Mouse (Mus musculus) stomach, embryonic 15.5 days (tissue): ENCODE data around the gene Ctnnbl1. TPM values are rescaled to one million over a fixed set of nuclear protein-coding genes. Genes with fewer than 3 reads are reported as not detected.

Source experiments
- ATAC-seq: fragments of 200-750 bp; cut with Nextera tagmentation; 2 replicates; pipeline ENCODE4 v1.8.0; 2017; ENCODE audit warnings: low read depth, moderate number of reproducible peaks, moderate TSS enrichment; ENCODE audit not compliant: insufficient read depth, low FRiP score
- H3K27ac ChIP-seq: fragments of 300-500 bp; sonication (generic); 2 replicates; pipeline ENCODE4 v1.5.1; 2015; ENCODE audit warnings: mild to moderate bottlenecking, inconsistent platforms
- H3K27me3 ChIP-seq: fragments of 300-500 bp; sonication (generic); replicated peaks from 2 replicates; pipeline ENCODE4 v1.6.1; 2015; ENCODE audit warnings: inconsistent platforms
- H3K36me3 ChIP-seq: fragments of 300-500 bp; sonication (generic); 2 replicates; pipeline ENCODE4 v1.6.1; 2015; ENCODE audit warnings: inconsistent platforms
- H3K4me1 ChIP-seq: fragments of 300-500 bp; sonication (generic); 2 replicates; pipeline ENCODE4 v1.6.1; 2015; ENCODE audit warnings: inconsistent platforms
- H3K4me2 ChIP-seq: fragments of 300-500 bp; sonication (generic); 2 replicates; pipeline ENCODE4 v1.6.1; 2015; ENCODE audit warnings: mild to moderate bottlenecking, inconsistent platforms
- H3K4me3 ChIP-seq: fragments of 300-500 bp; sonication (generic); replicated peaks from 2 replicates; pipeline ENCODE4 v1.5.1; 2015; ENCODE audit warnings: inconsistent platforms
- H3K9ac ChIP-seq: fragments of 300-500 bp; sonication (generic); 2 replicates; pipeline ENCODE4 v1.6.1; 2015; ENCODE audit warnings: inconsistent platforms
- H3K9me3 ChIP-seq: fragments of 300-500 bp; sonication (generic); 2 replicates; pipeline ENCODE4 v1.6.1; 2016; ENCODE audit warnings: inconsistent platforms
- WGBS: fragments of 180-500 bp; shearing (Covaris S2); methylation state at CpG from one replicate; pipeline ENCODE4 v1.1.7; 2015; 5-methylcytosine and 5-hydroxymethylcytosine counted together
- polyA plus RNA-seq: library from polyadenylated mRNA; unstranded; fragments of >200 nt; fragmentation: Nextera tagmentation; extraction: Ambion mirVana; gene quantifications from 2 replicates; pipeline ENCODE4 v1.2.1, GENCODE M21; 2015

The Ctnnbl1 gene
- polyA plus RNA-seq, 1 experiment from 2014 or later, result 45.5 TPM

DNA sequence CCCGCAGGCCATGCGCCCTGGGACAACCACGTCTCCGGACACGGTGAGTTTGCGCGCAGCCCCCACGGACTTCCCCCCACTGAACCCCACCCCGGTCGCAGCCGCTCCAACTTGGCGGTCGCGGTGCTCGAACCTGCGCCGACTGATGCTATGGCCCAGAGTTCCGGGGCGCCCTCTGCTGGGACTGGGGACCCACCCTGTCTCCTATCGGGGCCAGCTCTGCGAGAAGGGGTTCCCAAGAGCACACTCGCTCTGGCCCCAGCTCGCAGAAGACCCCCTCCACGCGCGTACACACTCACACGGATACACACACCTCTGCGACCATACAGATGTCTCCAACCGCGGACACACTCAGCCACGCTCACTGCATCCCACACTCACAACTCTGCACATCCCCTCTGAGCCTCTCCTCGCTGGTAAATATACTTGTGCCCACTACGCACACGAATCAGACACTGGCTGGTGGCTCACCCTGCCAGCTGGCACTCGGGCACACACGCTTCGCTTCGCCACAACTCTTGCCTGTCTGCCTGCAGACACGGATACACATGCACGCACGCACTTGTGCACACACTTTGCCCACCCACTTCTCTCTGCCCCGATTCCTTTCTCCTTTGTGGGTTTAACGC, 177.8 kb downstream of the Ctnnbl1 start:
- peak overlapping the region; percentile 28 for H3K4me3 ChIP-seq
- ATAC-seq, result no peak
- H3K4me1 ChIP-seq, result peaks cover 9% of the 10 kb centered on the region
- H3K36me3 ChIP-seq, result no peaks in the 10 kb centered on the region
- H3K27me3 ChIP-seq, result peaks cover 47% of the 10 kb centered on the region
- no peak overlapping the region for H3K9ac ChIP-seq
- no peak overlapping the region for H3K27ac ChIP-seq
- 39% methylated on average over 43 of the region's 43 CpGs for WGBS
- H3K9me3 ChIP-seq, result no peaks in the 10 kb centered on the region
- peak overlapping the region; percentile 52 for H3K4me2 ChIP-seq

DNA sequence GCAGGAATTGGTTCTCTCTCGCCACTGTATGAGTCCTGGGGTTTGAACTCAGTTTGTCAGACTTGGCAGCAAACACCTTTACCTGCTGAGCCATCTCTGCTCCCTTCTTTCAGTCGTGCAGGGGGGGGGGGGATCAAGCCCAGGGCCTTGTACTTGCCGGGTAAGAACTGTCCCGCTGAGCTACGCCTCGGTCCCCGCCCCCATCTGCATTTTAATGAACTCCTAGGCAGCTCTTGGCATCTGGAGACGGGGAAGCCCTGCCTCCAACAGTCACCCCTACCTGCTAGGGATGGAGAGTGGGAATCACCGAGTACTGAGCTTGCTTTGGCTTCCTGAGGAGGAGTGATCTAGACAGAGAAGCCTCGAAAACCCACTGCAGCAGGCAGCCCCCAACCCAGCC, 181.3 kb downstream of the Ctnnbl1 start:
- Histone ChIP-seq H3K4me2 (no peak overlapping the region), H3K4me1 (peaks cover 9% of the 10 kb centered on the region), H3K36me3 (no peaks in the 10 kb centered on the region), H3K9ac (no peak overlapping the region), H3K4me3 (no peak overlapping the region), H3K27me3 (peaks cover 49% of the 10 kb centered on the region), H3K9me3 (no peaks in the 10 kb centered on the region), H3K27ac (no peak overlapping the region)
- ATAC-seq, result no peak
- WGBS, result 14% methylated on average over 10 of the region's 10 CpGs

DNA sequence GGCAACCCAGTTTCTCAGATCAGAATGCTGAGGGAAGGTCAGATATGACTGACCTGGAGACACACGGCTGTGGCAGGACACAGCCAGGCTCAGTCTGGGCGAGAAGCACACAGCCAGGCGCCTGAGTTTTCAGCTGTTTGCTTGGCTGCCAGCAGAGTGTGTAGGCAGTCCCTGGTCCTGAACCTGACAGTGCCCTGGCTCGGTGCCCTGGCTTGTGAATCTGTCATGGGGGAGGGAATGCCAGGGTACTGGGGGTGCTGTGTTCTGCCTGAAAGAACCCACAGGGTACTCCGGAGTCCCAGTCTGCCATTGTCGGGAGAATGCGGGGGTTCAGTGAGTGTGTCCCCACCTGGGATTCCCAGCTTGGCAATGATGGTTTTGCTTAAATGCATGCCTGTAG, 184.3 kb downstream of the Ctnnbl1 start:
- no peak overlapping the region for H3K27ac ChIP-seq
- no peak overlapping the region for H3K4me3 ChIP-seq
- no peak overlapping the region for H3K9ac ChIP-seq
- no peaks in the 10 kb centered on the region for H3K4me1 ChIP-seq
- H3K27me3 ChIP-seq, result peaks cover 19% of the 10 kb centered on the region
- H3K4me2 ChIP-seq, result no peak overlapping the region
- 57% methylated on average over 7 of the region's 7 CpGs for WGBS
- no peak for ATAC-seq
- no peaks in the 10 kb centered on the region for H3K9me3 ChIP-seq
- H3K36me3 ChIP-seq, result no peaks in the 10 kb centered on the region

DNA sequence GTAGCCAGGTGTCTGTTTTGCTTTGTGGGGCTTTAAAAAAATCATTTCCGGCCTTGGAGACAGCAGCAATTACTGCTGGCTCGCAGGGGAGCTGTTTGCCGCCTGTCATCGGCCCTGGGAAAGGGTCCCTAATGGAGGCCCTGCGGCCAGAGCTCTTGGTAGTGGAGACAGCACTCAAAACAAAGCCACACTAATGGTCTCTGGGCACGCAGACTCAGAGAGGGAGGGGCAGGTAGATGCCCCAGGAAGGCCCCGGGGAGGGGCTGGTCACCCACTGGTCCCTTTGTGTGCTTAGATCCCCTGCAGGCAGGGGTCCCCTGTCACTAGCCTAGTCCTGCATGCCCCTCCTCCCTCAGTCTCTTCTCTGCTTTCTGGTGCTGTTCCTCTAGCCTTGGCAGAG, 186.2 kb downstream of the Ctnnbl1 start:
- Histone ChIP-seq H3K4me3 (no peak overlapping the region), H3K4me1 (no peaks in the 10 kb centered on the region), H3K9me3 (no peaks in the 10 kb centered on the region), H3K4me2 (no peak overlapping the region), H3K27me3 (peaks cover 6% of the 10 kb centered on the region), H3K9ac (no peak overlapping the region), H3K36me3 (no peaks in the 10 kb centered on the region), H3K27ac (no peak overlapping the region)
- ATAC-seq, result no peak
- 2% methylated on average over 7 of the region's 7 CpGs for WGBS

DNA sequence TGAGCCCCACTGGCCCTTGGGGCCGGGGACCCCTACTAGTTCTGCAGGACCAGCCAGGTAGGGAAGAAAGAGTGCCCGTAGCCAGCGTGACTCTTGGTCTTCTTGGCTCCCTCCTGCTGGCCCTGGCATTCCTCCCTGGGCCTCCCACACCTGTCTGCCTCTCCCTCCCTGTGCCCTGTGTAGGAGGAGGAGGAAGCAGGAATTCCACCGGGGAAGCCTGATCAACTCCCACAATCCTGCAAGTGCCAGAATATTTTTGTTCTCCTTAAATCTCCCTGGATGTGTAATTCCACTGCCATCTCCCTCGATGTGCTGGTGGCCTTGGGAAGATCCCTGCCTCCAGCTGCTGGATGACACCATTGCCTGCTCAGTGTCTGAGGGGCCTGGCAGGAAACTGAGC, 187.3 kb downstream of the Ctnnbl1 start:
- WGBS, result 55% methylated on average over 5 of the region's 5 CpGs
- no peak for ATAC-seq

DNA sequence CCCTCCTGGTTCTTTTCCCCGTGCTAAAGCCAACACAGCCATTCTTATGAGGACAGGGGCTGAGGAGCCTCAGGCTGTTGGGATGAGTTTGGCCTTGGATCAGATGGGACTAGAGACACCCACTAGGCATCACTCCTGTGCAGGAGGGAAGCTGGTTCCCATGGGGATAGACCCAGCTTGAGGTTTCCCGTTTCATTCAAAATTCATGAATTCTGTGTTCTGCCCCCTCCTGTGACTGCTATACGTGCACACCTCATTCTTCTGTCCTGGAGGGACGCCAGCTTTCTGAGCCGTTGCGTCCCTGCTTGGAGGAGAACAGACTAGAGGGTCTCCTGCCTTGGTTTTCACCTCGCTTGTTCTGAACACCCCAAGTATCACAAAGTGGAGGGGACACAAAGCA, 189.3 kb downstream of the Ctnnbl1 start:
- Histone ChIP-seq H3K4me1 (no peaks in the 10 kb centered on the region), H3K9me3 (no peaks in the 10 kb centered on the region), H3K36me3 (no peaks in the 10 kb centered on the region), H3K4me3 (no peak overlapping the region), H3K27ac (no peak overlapping the region), H3K9ac (no peak overlapping the region), H3K4me2 (no peak overlapping the region), H3K27me3 (peaks cover 3% of the 10 kb centered on the region)
- no peak for ATAC-seq
- 60% methylated on average over 7 of the region's 7 CpGs for WGBS

More for the DNA sequence above, 187.3 kb downstream of the Ctnnbl1 start:
- Histone ChIP-seq H3K4me1 (no peaks in the 10 kb centered on the region), H3K9ac (no peak overlapping the region), H3K27ac (no peak overlapping the region), H3K4me2 (no peak overlapping the region), H3K36me3 (no peaks in the 10 kb centered on the region), H3K4me3 (no peak overlapping the region), H3K27me3 (peaks cover 3% of the 10 kb centered on the region), H3K9me3 (no peaks in the 10 kb centered on the region)

DNA sequence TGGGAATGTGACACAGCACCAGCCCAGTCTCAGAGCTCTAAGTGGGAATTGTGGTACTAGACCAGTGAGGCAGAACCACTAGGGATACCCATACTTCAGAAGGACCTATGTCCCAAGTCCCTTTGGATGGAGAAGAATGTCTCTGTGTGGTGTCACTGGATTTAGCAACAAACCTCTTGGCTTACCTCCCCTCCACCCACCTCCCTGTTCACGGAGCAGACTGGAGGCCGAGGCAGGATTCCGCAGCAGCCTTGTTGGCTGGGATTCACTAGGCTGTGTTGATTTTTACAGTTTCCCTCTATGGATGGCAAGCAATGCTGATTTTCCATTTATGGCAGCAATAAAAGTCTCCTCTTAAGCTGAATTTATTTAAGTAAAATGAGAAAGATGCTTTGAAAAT, 189.7 kb downstream of the Ctnnbl1 start:
- Histone ChIP-seq H3K9ac (no peak overlapping the region), H3K27me3 (peaks cover 3% of the 10 kb centered on the region), H3K4me1 (no peaks in the 10 kb centered on the region), H3K36me3 (no peaks in the 10 kb centered on the region), H3K27ac (no peak overlapping the region), H3K9me3 (no peaks in the 10 kb centered on the region), H3K4me2 (no peak overlapping the region), H3K4me3 (no peak overlapping the region)
- 58% methylated on average over 3 of the region's 3 CpGs for WGBS
- no peak for ATAC-seq

DNA sequence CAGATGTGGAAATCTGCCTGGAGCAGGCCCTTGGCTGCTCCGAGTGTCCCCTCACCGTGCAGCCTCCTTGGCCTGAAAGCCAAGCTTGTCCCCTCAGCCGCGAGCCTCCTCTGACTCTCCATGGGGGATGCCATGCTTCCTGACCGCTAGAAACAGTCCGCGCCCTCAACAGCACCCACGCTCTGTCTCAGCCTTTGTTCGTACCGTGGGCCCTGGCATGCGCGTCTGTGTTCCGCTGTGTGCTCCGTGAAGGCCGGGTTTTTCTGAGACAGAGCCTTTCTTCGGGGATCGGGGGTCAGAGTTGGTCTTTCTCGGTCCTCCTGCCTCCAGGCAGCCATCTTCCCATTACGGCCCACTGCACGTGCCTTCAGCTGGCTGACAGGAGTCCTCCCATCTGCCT, 190.2 kb downstream of the Ctnnbl1 start:
- Histone ChIP-seq H3K4me2 (no peak overlapping the region), H3K27ac (no peak overlapping the region), H3K4me1 (no peaks in the 10 kb centered on the region), H3K4me3 (no peak overlapping the region), H3K9me3 (no peaks in the 10 kb centered on the region), H3K36me3 (no peaks in the 10 kb centered on the region), H3K9ac (no peak overlapping the region), H3K27me3 (peaks cover 3% of the 10 kb centered on the region; the same call in 1 of the 2 replicates)
- no peak for ATAC-seq
- WGBS, result 61% methylated on average over 20 of the region's 20 CpGs

DNA sequence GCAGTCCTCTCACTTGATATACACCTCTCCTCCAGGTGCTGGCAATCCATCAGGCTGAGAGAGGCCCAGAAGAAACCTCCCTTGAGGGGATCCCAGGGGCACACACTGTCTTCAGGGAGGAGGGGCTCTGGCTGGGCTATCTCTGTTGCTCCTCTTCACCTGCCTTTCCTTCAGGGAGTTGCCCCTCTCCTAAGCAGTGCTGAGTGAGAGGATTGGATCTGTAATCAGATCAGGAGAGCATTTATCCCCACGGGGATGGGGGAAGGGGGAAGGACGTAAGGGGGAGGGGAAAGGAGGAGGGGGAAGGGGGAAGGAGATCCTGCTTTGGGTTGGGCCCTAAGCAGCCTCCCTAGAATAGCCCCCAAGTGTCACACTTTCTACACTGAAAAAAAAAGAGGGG, 190.6 kb downstream of the Ctnnbl1 start:
- WGBS, result 29% methylated on average over 2 of the region's 2 CpGs
- Histone ChIP-seq H3K4me3 (no peak overlapping the region), H3K9me3 (no peaks in the 10 kb centered on the region), H3K4me2 (no peak overlapping the region), H3K27me3 (peaks cover under 1% of the 10 kb centered on the region; the same call in 1 of the 2 replicates), H3K27ac (no peak overlapping the region), H3K36me3 (no peaks in the 10 kb centered on the region), H3K9ac (no peak overlapping the region), H3K4me1 (no peaks in the 10 kb centered on the region)
- no peak for ATAC-seq

DNA sequence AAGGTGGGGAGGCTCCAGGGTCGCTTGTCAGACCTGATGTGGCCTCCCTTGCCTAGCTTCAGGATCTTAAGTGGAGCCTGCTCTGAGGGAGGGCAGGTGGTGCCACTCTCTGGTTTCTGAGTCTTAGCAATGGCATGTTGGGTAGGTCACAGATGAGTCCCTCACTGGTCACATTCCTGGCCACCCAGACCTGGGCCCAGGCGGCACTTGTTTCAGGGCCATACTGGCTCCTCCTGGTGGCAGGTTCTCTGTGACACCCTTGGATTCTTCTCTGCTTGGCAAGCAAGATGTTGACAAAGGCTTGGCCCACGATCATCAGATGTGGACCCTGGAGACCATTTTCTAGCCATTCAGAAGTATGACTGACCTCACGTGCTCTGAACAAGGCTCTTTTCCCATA, 195.5 kb downstream of the Ctnnbl1 start:
- Histone ChIP-seq H3K27ac (no peak overlapping the region), H3K4me2 (no peak overlapping the region), H3K27me3 (no peaks in the 10 kb centered on the region), H3K4me1 (0 out of 2 replicates have a peak, but pooled peaks cover 4% of the 10 kb centered on the region), H3K9ac (no peak overlapping the region), H3K9me3 (no peaks in the 10 kb centered on the region), H3K4me3 (no peak overlapping the region), H3K36me3 (no peaks in the 10 kb centered on the region)
- ATAC-seq, result no peak
- WGBS, result 68% methylated on average over 4 of the region's 4 CpGs

DNA sequence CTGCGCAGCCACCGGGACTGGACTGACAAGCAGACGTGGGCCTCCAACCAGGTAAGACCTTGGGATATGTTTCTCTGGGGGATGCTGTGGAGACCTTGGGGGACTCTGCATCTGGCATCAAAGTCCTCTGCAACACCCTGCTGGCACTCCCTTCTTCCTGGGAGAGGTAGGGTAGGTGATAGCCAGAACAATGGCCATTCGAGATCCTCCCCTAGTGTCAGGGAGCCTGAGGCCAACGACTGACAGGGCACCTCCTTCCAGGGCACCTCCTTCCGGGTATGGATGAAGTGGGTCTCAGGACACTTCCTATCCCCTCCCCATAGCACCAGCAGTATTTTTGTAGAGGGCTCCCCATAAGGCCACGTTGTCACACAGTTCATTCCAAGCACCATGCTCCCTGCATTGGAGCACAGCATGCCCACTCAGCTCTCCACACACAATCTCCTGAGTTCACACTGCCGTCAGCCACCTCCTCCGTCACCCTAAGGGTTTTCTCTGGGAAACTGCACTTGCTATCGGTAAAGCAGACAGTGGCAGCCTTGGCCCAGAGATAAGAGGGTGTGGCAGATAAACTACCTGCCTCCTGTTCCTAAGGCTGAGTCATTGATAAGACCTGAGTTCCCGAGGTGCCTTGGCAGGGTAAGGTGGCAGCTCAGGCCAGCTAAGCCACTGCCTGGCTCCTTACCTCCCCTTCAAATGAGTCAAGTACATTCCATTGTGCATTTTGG, 198.4 kb downstream of the Ctnnbl1 start:
- H3K4me1 ChIP-seq, result 0 out of 2 replicates have a peak, but pooled peaks cover 4% of the 10 kb centered on the region
- H3K4me3 ChIP-seq, result no peak overlapping the region
- no peak overlapping the region for H3K27ac ChIP-seq
- ATAC-seq, result peak; percentile 47; the same call in 1 of the 2 replicates
- H3K27me3 ChIP-seq, result peaks cover 20% of the 10 kb centered on the region
- H3K4me2 ChIP-seq, result no peak overlapping the region
- no peaks in the 10 kb centered on the region for H3K9me3 ChIP-seq
- H3K9ac ChIP-seq, result no peak overlapping the region
- no peaks in the 10 kb centered on the region for H3K36me3 ChIP-seq
- 56% methylated on average over 11 of the region's 11 CpGs for WGBS

DNA sequence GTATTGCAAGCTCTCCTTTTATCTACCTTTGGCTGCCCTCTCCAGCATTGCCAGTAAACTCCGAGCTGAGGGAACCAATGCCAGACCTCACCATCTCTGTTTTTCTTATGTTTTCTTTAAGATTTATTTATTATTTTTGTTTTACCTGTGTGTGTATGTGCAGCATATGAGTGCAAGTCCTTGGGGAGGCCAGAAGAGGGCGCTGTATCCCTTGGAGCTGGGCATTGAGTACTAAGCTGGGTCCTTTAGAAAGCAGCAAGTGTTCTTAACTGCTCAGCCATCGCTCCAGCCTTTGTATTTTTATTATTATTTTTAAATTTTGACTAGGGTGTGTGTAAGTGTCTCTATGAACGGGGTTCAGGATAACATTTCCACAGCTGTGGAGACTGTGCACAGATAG, 199.5 kb downstream of the Ctnnbl1 start:
- no peak overlapping the region for H3K4me2 ChIP-seq
- peaks cover 11% of the 10 kb centered on the region for H3K4me1 ChIP-seq
- no peak overlapping the region for H3K27ac ChIP-seq
- no peak overlapping the region for H3K9ac ChIP-seq
- H3K27me3 ChIP-seq, result peaks cover 30% of the 10 kb centered on the region
- H3K36me3 ChIP-seq, result no peaks in the 10 kb centered on the region
- no peaks in the 10 kb centered on the region for H3K9me3 ChIP-seq
- no peak for ATAC-seq
- WGBS, result 77% methylated on average over 4 of the region's 4 CpGs
- no peak overlapping the region for H3K4me3 ChIP-seq
